20 mouse cellular contexts compared by ENCODE assay signal in genomic region chr7:130711851-130712250, GRCm38 (mm10).
"Had no signal": no experiment of that assay in that cellular context is flagged by ENCODE, and none has a peak within 500 bp of the region (broad histone marks: within the 10 kb centered on the region; RNA-seq: fewer than 3 reads in every experiment).

No protein-coding gene starts in this region.

- H3K9me3 ChIP-seq: kidney, embryonic 15.5 days; midbrain, embryonic 12.5 days; neural tube, embryonic 13.5 days; stomach, embryonic 15.5 days had no signal

- H3K4me2 ChIP-seq: kidney, embryonic 15.5 days; lung, embryonic 14.5 days; midbrain, embryonic 12.5 days; neural tube, embryonic 13.5 days; stomach, embryonic 15.5 days had no signal

- ATAC-seq: lung, postnatal 0 days; midbrain, embryonic 16.5 days had no signal

- H3K4me3 ChIP-seq: kidney, embryonic 15.5 days; left cerebral cortex, adult 2 months; midbrain, embryonic 12.5 days; myocyte; neural tube, embryonic 13.5 days; stomach, embryonic 15.5 days had no signal

- H3K27ac ChIP-seq: kidney, embryonic 15.5 days; left cerebral cortex, adult 2 months; liver, embryonic 14.5 days; macrophage; neural tube, embryonic 13.5 days; stomach, embryonic 15.5 days had no signal

- DNase-seq: kidney, adult 11 months; kidney, adult 8-10 months; kidney, postnatal 10 days; kidney, postnatal 36 days; layer of hippocampus, postnatal 36 days; lung, embryonic 14.5 days; retina, postnatal 1 day; right cerebral cortex, postnatal 25 days; spleen, adult 18-20 months; thymus, postnatal 36 days had no signal

- H3K36me3 ChIP-seq: stomach, embryonic 15.5 days had no signal

- H3K9ac ChIP-seq: kidney, embryonic 15.5 days; liver, embryonic 14.5 days; lung, embryonic 14.5 days; midbrain, embryonic 12.5 days; neural tube, embryonic 13.5 days; stomach, embryonic 15.5 days had no signal

- H3K27me3 ChIP-seq: kidney, embryonic 15.5 days; midbrain, embryonic 12.5 days; neural tube, embryonic 13.5 days; stomach, embryonic 15.5 days had no signal
